Mouse (Mus musculus) kidney, adult 2 months (tissue): Measurements from ENCODE around the gene Tex48. TPM values are rescaled to one million over a fixed set of nuclear protein-coding genes. Genes with fewer than 3 reads are reported as not detected.

Experiments used
- DNase-seq: peaks from one replicate; pipeline ENCODE4 v3.0.0; 2021
- H3K27ac ChIP-seq: fragments of 200-500 bp; 2 replicates; pipeline ENCODE4 v1.5.1; 2012; ENCODE audit warnings: low read depth, low read length, control low read depth, inconsistent platforms; ENCODE audit not compliant: insufficient read depth
- H3K27me3 ChIP-seq: fragments of 200-500 bp; replicated peaks from 2 replicates; pipeline ENCODE4 v1.6.1; 2012; ENCODE audit warnings: mild to moderate bottlenecking, moderate library complexity, low read length, inconsistent platforms; ENCODE audit not compliant: control insufficient read depth, insufficient read depth
- H3K36me3 ChIP-seq: fragments of 200-500 bp; 2 replicates; pipeline ENCODE4 v1.6.1; 2012; ENCODE audit warnings: mild to moderate bottlenecking, moderate library complexity, low read length, inconsistent platforms; ENCODE audit not compliant: control insufficient read depth, insufficient read depth
- H3K4me1 ChIP-seq: fragments of 200-500 bp; 2 replicates; pipeline ENCODE4 v1.6.1; 2011; ENCODE audit warnings: low read length; ENCODE audit not compliant: control insufficient read depth, insufficient read depth
- H3K4me3 ChIP-seq: fragments of 200-500 bp; 2 replicates; pipeline ENCODE4 v1.5.1; 2011; ENCODE audit warnings: mild to moderate bottlenecking, low read depth, low read length, control low read depth; ENCODE audit not compliant: insufficient read depth
- CTCF ChIP-seq: fragments of 200-500 bp; conservative IDR thresholded peaks from 2 replicates; pipeline ENCODE4 v1.5.1; 2011; ENCODE audit warnings: low read depth, mild to moderate bottlenecking, control low read depth, low read length, moderate library complexity, mixed read lengths; ENCODE audit not compliant: insufficient read depth, insufficient read length
- POLR2A ChIP-seq: fragments of 200-500 bp; IDR thresholded peaks from one replicate; pipeline ENCODE4 v1.6.1; 2011; ENCODE audit warnings: low read depth, low read length, control low read depth
- WGBS: fragments of 180-500 bp; shearing (Covaris S2); methylation state at CpG from one replicate; pipeline ENCODE4 v1.1.7; 2018; 5-methylcytosine and 5-hydroxymethylcytosine counted together
- polyA plus RNA-seq: library from polyadenylated mRNA; depleted of rRNA; stranded (reverse); fragments of >200 nt; gene quantifications from 2 replicates; pipeline ENCODE4 v1.2.3, GENCODE M21; 2012

The Tex48 gene
- polyA plus RNA-seq, 1 experiment = not detected

- no peak overlapping the region for H3K27ac ChIP-seq
- no peak for DNase-seq
- 96% methylated on average over 4 of the region's 4 CpGs for WGBS
- H3K36me3 ChIP-seq = no peaks in the 10 kb centered on the region
- no peaks in the 10 kb centered on the region for H3K4me1 ChIP-seq
- TF ChIP-seq POLR2A (no peak), CTCF (no peak)
- H3K27me3 ChIP-seq = no peaks in the 10 kb centered on the region
- H3K4me3 ChIP-seq = no peak overlapping the region
Observed at GRCm38 (mm10) chr4:63596010-63596409, 26.2 kb downstream of the Tex48 start.

GRCm38 (mm10) chr4:63595259-63595658 is 27.0 kb downstream of the Tex48 start:
- TF ChIP-seq POLR2A (no peak), CTCF (no peak)
- no peaks in the 10 kb centered on the region for H3K36me3 ChIP-seq
- no peak overlapping the region for H3K4me3 ChIP-seq
- H3K4me1 ChIP-seq = no peaks in the 10 kb centered on the region
- no peak for DNase-seq
- H3K27me3 ChIP-seq = no peaks in the 10 kb centered on the region
- H3K27ac ChIP-seq = no peak overlapping the region
- 44% methylated on average over 10 of the region's 10 CpGs for WGBS

GRCm38 (mm10) chr4:63594459-63595110 is 27.6 kb downstream of the Tex48 start:
- DNase-seq = peak; percentile 25
- Histone ChIP-seq H3K4me3 (no peak overlapping the region), H3K27ac (no peak overlapping the region), H3K27me3 (no peaks in the 10 kb centered on the region), H3K4me1 (no peaks in the 10 kb centered on the region), H3K36me3 (no peaks in the 10 kb centered on the region)
- TF ChIP-seq POLR2A (no peak), CTCF (no peak)
- 64% methylated on average over 5 of the region's 5 CpGs for WGBS

GRCm38 (mm10) chr4:63590538-63590937 is 31.7 kb downstream of the Tex48 start:
- no peaks in the 10 kb centered on the region for H3K27me3 ChIP-seq
- no peak for DNase-seq
- 55% methylated on average over 4 of the region's 4 CpGs for WGBS
- TF ChIP-seq CTCF = no peak
- TF ChIP-seq POLR2A = no peak
- H3K4me3 ChIP-seq = no peak overlapping the region
- no peaks in the 10 kb centered on the region for H3K36me3 ChIP-seq
- no peaks in the 10 kb centered on the region for H3K4me1 ChIP-seq
- no peak overlapping the region for H3K27ac ChIP-seq

- no peaks in the 10 kb centered on the region for H3K36me3 ChIP-seq
- H3K4me1 ChIP-seq = no peaks in the 10 kb centered on the region
- no peak overlapping the region for H3K4me3 ChIP-seq
- no peak overlapping the region for H3K27ac ChIP-seq
- TF ChIP-seq CTCF = no peak
- DNase-seq = no peak
- WGBS = 81% methylated on average over 7 of the region's 7 CpGs
- no peaks in the 10 kb centered on the region for H3K27me3 ChIP-seq
Observed at GRCm38 (mm10) chr4:63589987-63590386, 32.2 kb downstream of the Tex48 start.

- no peak overlapping the region for H3K27ac ChIP-seq
- H3K4me3 ChIP-seq = no peak overlapping the region
- H3K4me1 ChIP-seq = no peaks in the 10 kb centered on the region
- H3K36me3 ChIP-seq = no peaks in the 10 kb centered on the region
- no peak for TF ChIP-seq POLR2A
- TF ChIP-seq CTCF = no peak
- no peak for DNase-seq
- WGBS = 76% methylated on average over 2 of the region's 2 CpGs
- H3K27me3 ChIP-seq = no peaks in the 10 kb centered on the region
Observed at GRCm38 (mm10) chr4:63586240-63586639, 36.0 kb downstream of the Tex48 start.

GRCm38 (mm10) chr4:63585216-63585615 is 37.0 kb downstream of the Tex48 start:
- H3K27ac ChIP-seq = no peak overlapping the region
- no peaks in the 10 kb centered on the region for H3K4me1 ChIP-seq
- TF ChIP-seq POLR2A (no peak), CTCF (no peak)
- H3K36me3 ChIP-seq = no peaks in the 10 kb centered on the region
- no peaks in the 10 kb centered on the region for H3K27me3 ChIP-seq
- DNase-seq = no peak
- H3K4me3 ChIP-seq = no peak overlapping the region
- WGBS = 49% methylated on average over 10 of the region's 10 CpGs
